Mouse (Mus musculus) regulatory T cell (primary cell): Measurements from ENCODE around the gene Spaca1.
"Not testable (repeated sequence)": the region's sequence is repeated elsewhere in the genome, so short reads cannot be mapped to it uniquely, and the experiment has no call there.

Experiments
- in situ Hi-C: fragments of 300-600 bp; cut with MboI, MseI; formaldehyde crosslinking; loops from one replicate; pipeline ENCODE4 v1.15.1; 2025; ENCODE audit warnings: high pct_unique_total_duplicates

Gene Spaca1

GRCm38 (mm10) chr4:34049571-34050255 is at the start of gene Spaca1:
Gene Spaca1 (minus strand): TSS chr4:34050191.
- in situ Hi-C loops = no loop called here

DNA sequence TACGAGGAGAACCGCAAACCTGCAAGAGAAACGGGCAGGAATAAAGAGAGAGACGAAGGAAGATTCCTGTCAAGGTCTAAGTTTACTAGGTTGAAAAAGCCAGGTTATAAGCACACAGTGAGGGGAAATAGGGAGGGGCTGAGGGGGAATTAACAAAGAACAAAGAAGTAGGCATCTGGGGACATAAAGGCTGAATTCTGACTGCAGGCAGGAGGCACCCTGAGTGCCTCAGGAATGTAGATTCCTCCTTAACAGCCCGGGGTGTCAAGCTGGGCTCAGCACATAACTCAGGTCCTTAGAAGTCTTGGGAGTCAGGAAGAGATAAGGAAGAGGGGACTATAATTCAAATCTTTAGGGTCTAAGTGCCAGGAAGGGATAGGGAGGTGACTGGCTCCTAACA is 37.3 kb upstream of the Spaca1 start:
- in situ Hi-C loops = not testable (repeated sequence)

GRCm38 (mm10) chr4:34081064-34081463 is 31.1 kb upstream of the Spaca1 start:
- in situ Hi-C loops = no loop called here

GRCm38 (mm10) chr4:34069002-34069401 is 19.0 kb upstream of the Spaca1 start:
- in situ Hi-C loops = no loop called here

DNA sequence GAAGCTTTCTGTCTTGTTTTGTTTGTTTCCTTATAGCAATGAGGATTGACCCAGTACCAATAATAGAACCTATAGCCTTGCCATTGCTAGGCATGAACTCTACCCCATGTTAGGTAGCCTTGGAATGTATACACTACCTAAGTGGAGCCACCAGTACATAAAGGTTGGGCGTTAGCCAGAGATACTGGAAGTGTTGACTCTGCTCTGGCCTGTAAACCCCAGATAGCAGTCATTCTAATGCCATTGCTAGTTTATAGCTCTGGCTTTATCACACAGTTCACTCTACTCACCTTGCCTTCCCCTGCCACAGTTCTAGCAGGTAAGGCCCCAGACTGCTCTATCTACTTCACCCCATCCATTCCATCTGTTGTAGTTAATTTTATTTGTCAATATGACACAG is 8.3 kb upstream of the Spaca1 start:
- in situ Hi-C loops = no loop called here

DNA sequence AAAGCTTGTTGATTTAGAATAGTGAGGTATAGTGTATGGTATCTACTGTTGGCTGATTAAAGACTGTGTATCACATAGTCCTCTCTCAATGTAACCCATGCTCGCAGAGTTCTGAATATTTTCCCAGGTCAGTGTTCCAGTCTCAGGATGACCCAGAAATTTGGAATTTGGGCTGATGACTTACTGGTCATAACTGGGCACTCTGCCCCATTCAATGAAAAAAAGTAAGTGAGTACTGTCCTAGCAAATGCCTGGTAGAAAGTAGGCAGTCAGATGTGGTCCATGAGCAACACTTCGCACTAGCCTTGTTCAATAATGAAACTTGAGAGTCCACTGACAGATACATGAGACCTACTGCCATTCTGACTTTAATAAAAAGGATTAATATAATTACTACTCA is 23.2 kb downstream of the Spaca1 start:
- in situ Hi-C loops = no loop called here

GRCm38 (mm10) chr4:34021456-34021855 is 28.5 kb downstream of the Spaca1 start:
- in situ Hi-C loops = no loop called here

DNA sequence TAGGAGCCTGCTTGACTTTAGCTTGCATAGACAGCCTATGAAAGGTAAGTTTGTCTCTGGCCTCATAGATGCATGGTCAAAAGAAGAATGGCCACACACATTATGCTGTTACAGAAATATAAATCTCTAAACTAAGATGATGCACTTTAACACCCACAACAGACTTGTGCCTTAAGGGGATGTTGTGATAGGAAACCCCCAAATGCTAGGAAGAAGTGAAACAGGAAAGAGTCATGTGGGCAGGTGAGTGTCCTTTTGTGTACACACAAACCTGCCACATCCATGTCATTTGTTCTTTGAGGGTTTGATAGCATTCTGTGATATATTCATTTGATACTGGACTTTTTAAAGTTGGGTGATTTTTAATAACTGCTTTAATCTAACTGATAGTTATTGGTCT is 53.6 kb downstream of the Spaca1 start:
- in situ Hi-C loops = loop anchor here (10.0 kb wide), 1 partner anchor 922 kb away; no protein-coding TSS in a partner anchor

DNA sequence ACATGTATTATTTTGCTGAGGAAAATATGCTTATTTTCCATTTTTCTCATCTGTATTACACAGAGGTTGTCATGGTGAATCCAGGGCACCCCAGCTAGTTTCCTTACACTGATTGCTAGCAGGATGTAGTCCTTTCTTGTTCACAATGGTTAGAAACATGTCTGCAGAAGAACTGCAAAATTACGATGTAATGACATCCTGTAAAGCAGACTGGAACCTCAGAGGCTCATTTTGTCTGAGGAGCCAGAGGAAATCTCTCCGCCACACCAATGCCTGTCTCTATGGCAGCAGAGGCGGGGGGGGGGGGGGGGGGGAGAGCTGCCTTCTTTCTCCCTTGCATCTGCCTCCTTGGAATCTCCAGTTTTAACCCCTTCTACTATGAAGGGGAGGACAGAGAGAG is 57.3 kb downstream of the Spaca1 start:
- in situ Hi-C loops = loop anchor here (10.0 kb wide), 1 partner anchor 918 kb away; no protein-coding TSS in a partner anchor

DNA sequence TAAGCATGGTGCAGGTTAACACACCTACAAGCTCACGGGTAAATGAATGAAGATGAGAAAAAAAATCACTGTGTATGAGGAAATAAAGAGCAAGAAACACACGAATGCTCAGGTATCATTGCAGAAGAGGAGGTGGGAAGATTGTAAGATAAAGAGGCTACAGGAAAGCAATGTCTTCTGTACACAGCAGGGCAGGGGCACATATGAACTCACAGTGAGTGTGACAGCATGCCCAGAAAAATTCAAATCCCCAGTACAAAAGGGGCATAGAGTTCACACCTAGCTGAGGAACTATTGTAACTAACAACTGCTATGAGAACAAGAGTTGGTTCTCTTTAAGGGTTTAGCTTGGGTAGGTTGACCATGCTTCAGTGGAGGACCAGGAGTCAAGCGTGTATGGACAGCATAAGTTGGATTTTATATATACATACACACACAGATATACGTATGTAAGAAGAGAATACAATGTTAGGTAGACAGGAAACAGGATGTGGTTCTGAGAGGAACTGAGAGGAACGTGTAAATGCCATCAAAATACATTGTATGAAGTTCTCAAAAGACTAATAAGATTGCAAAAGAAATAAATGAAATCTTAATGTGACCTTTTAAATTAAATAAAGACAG is 61.4 kb downstream of the Spaca1 start:
- in situ Hi-C loops = no loop called here
